Comparison of ENCODE assay signal across 12 mouse cellular contexts in genomic region chr6:40432346-40433275, GRCm38 (mm10). TPM values are rescaled to one million over a fixed set of nuclear protein-coding genes. Genes with fewer than 3 reads are reported as not detected.
A peak's percentile ranks its signal among the peaks of the same experiment; 100 is the strongest.
DNase-seq lines count a peak whose midpoint lies in the region; ATAC-seq lines count a peak whose summit lies in the region.
"Had no signal": no experiment of that assay in that cellular context is flagged by ENCODE, and none has a peak within 500 bp of the region (broad histone marks: within the 10 kb centered on the region; RNA-seq: fewer than 3 reads in every experiment).

No protein-coding gene starts in this region.

- WGBS in hindbrain, embryonic 14.5 days = 82% methylated on average over 17 of the region's 17 CpGs
- 90% methylated on average over 17 of the region's 17 CpGs for WGBS in hindbrain, embryonic 12.5 days

- no peak overlapping the region for H3K4me2 ChIP-seq in hindbrain, embryonic 14.5 days (replicated peaks)
- no peak overlapping the region for H3K4me2 ChIP-seq in hindbrain, embryonic 12.5 days (replicated peaks)
- H3K4me2 ChIP-seq: limb, embryonic 13.5 days; midbrain, embryonic 11.5 days had no signal

- H3K27me3 ChIP-seq in hindbrain, embryonic 14.5 days (ENCODE audit: control insufficient read depth, insufficient read depth, low read length) = no peaks in the 10 kb centered on the region
- peaks cover 4% of the 10 kb centered on the region; the same call in 1 of the 2 replicates for H3K27me3 ChIP-seq in hindbrain, embryonic 12.5 days

- H3K9ac ChIP-seq in hindbrain, embryonic 14.5 days = no peak overlapping the region
- no peak overlapping the region for H3K9ac ChIP-seq in hindbrain, embryonic 12.5 days
- H3K9ac ChIP-seq: limb, embryonic 13.5 days had no signal

- H3K9me3 ChIP-seq in hindbrain, embryonic 14.5 days (ENCODE audit: control insufficient read depth, low read length) = no peaks in the 10 kb centered on the region
- H3K9me3 ChIP-seq in hindbrain, embryonic 12.5 days (replicated peaks) = no peaks in the 10 kb centered on the region
- H3K9me3 ChIP-seq: limb, embryonic 13.5 days had no signal

- no peaks in the 10 kb centered on the region for H3K36me3 ChIP-seq in hindbrain, embryonic 14.5 days (replicated peaks; ENCODE audit: control insufficient read depth, insufficient read depth)
- H3K36me3 ChIP-seq in hindbrain, embryonic 12.5 days = no peaks in the 10 kb centered on the region
- H3K36me3 ChIP-seq: limb, embryonic 13.5 days had no signal

- peak; percentile 47 for DNase-seq in hindbrain, embryonic 14.5 days (ENCODE audit: low spot score)
- peak; percentile 92 to 93 for DNase-seq in cerebellum, postnatal 10 days
- peak; percentile 87 to 91 for DNase-seq in layer of hippocampus, adult 8-10 months (ENCODE audit: low spot score in 2 of 2)
- DNase-seq in right cerebral cortex, adult 2 months (ENCODE audit: low spot score in 2 of 2) = peak; percentile 65 to 66
- no peak for DNase-seq in urinary bladder, postnatal 10 days (ENCODE audit: low spot score)
- no peak for DNase-seq in kidney, adult 9 months
- DNase-seq: adrenal gland, postnatal 10 days; heart, postnatal 14 days had no signal

- peaks cover 32% of the 10 kb centered on the region for H3K4me1 ChIP-seq in hindbrain, embryonic 14.5 days (replicated peaks; ENCODE audit: control insufficient read depth, insufficient read depth, low read length)
- H3K4me1 ChIP-seq in hindbrain, embryonic 12.5 days = peaks cover 18% of the 10 kb centered on the region

- no peak overlapping the region for H3K4me3 ChIP-seq in hindbrain, embryonic 14.5 days (replicated peaks; ENCODE audit: low read length)
- no peak overlapping the region for H3K4me3 ChIP-seq in hindbrain, embryonic 12.5 days
- H3K4me3 ChIP-seq: limb, embryonic 13.5 days had no signal

- H3K27ac ChIP-seq in hindbrain, embryonic 14.5 days = no peak overlapping the region
- no peak overlapping the region for H3K27ac ChIP-seq in hindbrain, embryonic 12.5 days
- H3K27ac ChIP-seq: limb, embryonic 13.5 days had no signal

- ATAC-seq in hindbrain, embryonic 14.5 days (ENCODE audit: low FRiP score) = no peak
- ATAC-seq in hindbrain, embryonic 12.5 days (ENCODE audit: low FRiP score) = no peak
- no peak for ATAC-seq in inflammation-experienced regulatory T-cells, adult 6 months

RNA-seq across cellular contexts. Expression of gene E330009J07Rik, which starts 3.3 kb away (rescaled TPM):
- polyA plus RNA-seq in hindbrain, embryonic 14.5 days (2014; fragmentation: Nextera tagmentation; extraction: Ambion mirVana) = 19.9 and 23.2 TPM in 2 replicates
- 18.7 and 19.9 TPM in 2 replicates for polyA plus RNA-seq in hindbrain, embryonic 12.5 days (2016; fragmentation: Nextera tagmentation; extraction: Ambion mirVana)
- total RNA-seq in layer of hippocampus, adult 8-10 months (2022) = 10 to 100 TPM; 40.4 to 53.1 (median 45.7) TPM
- 1 to 10 TPM; 3.2 to 9.1 (median 6.1) TPM for polyA plus RNA-seq in inflammation-experienced regulatory T-cells, adult 6 months (2017; shearing (Covaris generic))

RNA-seq across cellular contexts. Expression of gene Wee2, which starts 6.3 kb away (rescaled TPM):
- polyA plus RNA-seq in hindbrain, embryonic 14.5 days (2014; fragmentation: Nextera tagmentation; extraction: Ambion mirVana) = 0.13 and 0.17 TPM in 2 replicates
- polyA plus RNA-seq in hindbrain, embryonic 12.5 days (2016; fragmentation: Nextera tagmentation; extraction: Ambion mirVana) = 0.29 TPM in 1 of 2 replicates, not detected in the other
- under 1 TPM in 1 of 4 experiments, not detected in 3; 0.16 TPM for total RNA-seq in layer of hippocampus, adult 8-10 months (2022)
- polyA plus RNA-seq in inflammation-experienced regulatory T-cells, adult 6 months (2017; shearing (Covaris generic)) = not detected
- total RNA-seq: adrenal gland, postnatal 10 days; heart, postnatal 14 days had no signal
- polyA plus RNA-seq: limb, embryonic 13.5 days; midbrain, embryonic 11.5 days had no signal

RNA-seq across cellular contexts. Expression of gene Ssbp1, which starts 38.5 kb away (rescaled TPM):
- polyA plus RNA-seq in hindbrain, embryonic 14.5 days (2014; fragmentation: Nextera tagmentation; extraction: Ambion mirVana) = 78.7 and 85.7 TPM in 2 replicates
- polyA plus RNA-seq in hindbrain, embryonic 12.5 days (2016; fragmentation: Nextera tagmentation; extraction: Ambion mirVana) = 150 and 156 TPM in 2 replicates
- 10 to 100 TPM; 26.2 to 35.5 (median 32.6) TPM for total RNA-seq in layer of hippocampus, adult 8-10 months (2022)
- polyA plus RNA-seq in inflammation-experienced regulatory T-cells, adult 6 months (2017; shearing (Covaris generic)) = 100 to 1,000 TPM; 108 to 133 (median 114) TPM

RNA-seq across cellular contexts. Expression of gene Tas2r137, which starts 58.4 kb away (rescaled TPM):
- 0.24 and 0.33 TPM in 2 replicates for polyA plus RNA-seq in hindbrain, embryonic 14.5 days (2014; fragmentation: Nextera tagmentation; extraction: Ambion mirVana)
- not detected in 2 replicates for polyA plus RNA-seq in hindbrain, embryonic 12.5 days (2016; fragmentation: Nextera tagmentation; extraction: Ambion mirVana)
- not detected for total RNA-seq in layer of hippocampus, adult 8-10 months (2022)
- polyA plus RNA-seq in inflammation-experienced regulatory T-cells, adult 6 months (2017; shearing (Covaris generic)) = not detected
- total RNA-seq: adrenal gland, postnatal 10 days; heart, postnatal 14 days had no signal
- polyA plus RNA-seq: limb, embryonic 13.5 days; midbrain, embryonic 11.5 days had no signal

Comparison
In these comparisons a context has a peak if more than half of its experiments do, and no peak if none do; other contexts are left out.
1. DNase-seq: peak in hindbrain, embryonic 14.5 days (single experiment), cerebellum, postnatal 10 days (2 of 2), layer of hippocampus, adult 8-10 months (2 of 2) and right cerebral cortex, adult 2 months (2 of 2); none in urinary bladder, postnatal 10 days (single experiment) and kidney, adult 9 months (single experiment).